8 mouse cellular contexts compared by ENCODE assay signal in genomic region chr2:13579991-13580390, GRCm38 (mm10). TPM values are rescaled to one million over a fixed set of nuclear protein-coding genes. Genes with fewer than 3 reads are reported as not detected.
DNase-seq lines count a peak whose midpoint lies in the region; ATAC-seq and TF ChIP-seq lines count a peak whose summit lies in the region.

No protein-coding gene starts in this region.

- no peaks in the 10 kb centered on the region for H3K9me3 ChIP-seq in embryonic facial prominence, embryonic 11.5 days (replicated peaks; ENCODE audit: control insufficient read depth, low read length)
- H3K9me3 ChIP-seq in embryonic facial prominence, embryonic 10.5 days = no peaks in the 10 kb centered on the region
- no peaks in the 10 kb centered on the region for H3K9me3 ChIP-seq in midbrain, embryonic 10.5 days (replicated peaks)
- H3K9me3 ChIP-seq in midbrain, embryonic 15.5 days = no peaks in the 10 kb centered on the region

- no peaks in the 10 kb centered on the region for H3K4me1 ChIP-seq in embryonic facial prominence, embryonic 11.5 days (ENCODE audit: control insufficient read depth, insufficient read depth, low read length)
- H3K4me1 ChIP-seq in embryonic facial prominence, embryonic 10.5 days = peaks cover 13% of the 10 kb centered on the region
- peaks cover 36% of the 10 kb centered on the region for H3K4me1 ChIP-seq in midbrain, embryonic 10.5 days
- H3K4me1 ChIP-seq in midbrain, embryonic 15.5 days = peaks cover 15% of the 10 kb centered on the region
- no peaks in the 10 kb centered on the region for H3K4me1 ChIP-seq in embryonic fibroblast, embryonic 13.5 days (ENCODE audit: control insufficient read depth, insufficient read depth, low read length)

- H3K27ac ChIP-seq in embryonic facial prominence, embryonic 11.5 days (replicated peaks; ENCODE audit: low read depth, low read length) = no peak overlapping the region
- no peak overlapping the region for H3K27ac ChIP-seq in embryonic facial prominence, embryonic 10.5 days (replicated peaks)
- H3K27ac ChIP-seq in midbrain, embryonic 10.5 days (replicated peaks) = no peak overlapping the region
- H3K27ac ChIP-seq in midbrain, embryonic 15.5 days = no peak overlapping the region
- no peak overlapping the region for H3K27ac ChIP-seq in embryonic fibroblast, embryonic 13.5 days (ENCODE audit: insufficient read depth, low read length)

- ATAC-seq in embryonic facial prominence, embryonic 11.5 days (replicated peaks; ENCODE audit: insufficient number of reproducible peaks, low FRiP score, low TSS enrichment, low read depth) = no peak
- ATAC-seq in midbrain, embryonic 15.5 days (replicated peaks) = no peak

- TF ChIP-seq CTCF in embryonic fibroblast, embryonic 13.5 days (IDR thresholded peaks at IDR 0.05; ENCODE audit: borderline replicate concordance, insufficient read depth, low read length) = peak; percentile 65; the same call in 1 of the 2 replicates

- H3K27me3 ChIP-seq in embryonic facial prominence, embryonic 11.5 days (ENCODE audit: control insufficient read depth, insufficient read depth, low read length) = no peaks in the 10 kb centered on the region
- 0 out of 2 replicates have a peak, but pooled peaks cover 5% of the 10 kb centered on the region for H3K27me3 ChIP-seq in embryonic facial prominence, embryonic 10.5 days (replicated peaks; ENCODE audit: low read depth, poor library complexity, severe bottlenecking)
- no peaks in the 10 kb centered on the region for H3K27me3 ChIP-seq in midbrain, embryonic 10.5 days (ENCODE audit: low read depth, poor library complexity, severe bottlenecking)
- no peaks in the 10 kb centered on the region for H3K27me3 ChIP-seq in midbrain, embryonic 15.5 days (replicated peaks)

- no peak overlapping the region for H3K4me3 ChIP-seq in embryonic facial prominence, embryonic 11.5 days (ENCODE audit: low read depth, low read length)
- no peak overlapping the region for H3K4me3 ChIP-seq in embryonic facial prominence, embryonic 10.5 days
- H3K4me3 ChIP-seq in midbrain, embryonic 10.5 days = no peak overlapping the region
- H3K4me3 ChIP-seq in midbrain, embryonic 15.5 days = no peak overlapping the region
- peak overlapping the region; percentile 30 for H3K4me3 ChIP-seq in embryonic fibroblast, embryonic 13.5 days (ENCODE audit: insufficient read depth, low read length)

- peak; percentile 8 for DNase-seq in embryonic facial prominence, embryonic 11.5 days (ENCODE audit: low spot score)
- DNase-seq in embryonic facial prominence, embryonic 10.5 days (ENCODE audit: low spot score) = no peak
- DNase-seq in midbrain, embryonic 10.5 days (ENCODE audit: low spot score) = peak; percentile 40
- peak; percentile 28 for DNase-seq in thymus, postnatal 0 days (ENCODE audit: low spot score)
- no peak for DNase-seq in left cerebral cortex, adult 11 months (ENCODE audit: low spot score)
- no peak for DNase-seq in right cerebral cortex, postnatal 10 days (ENCODE audit: low spot score in 2 of 2)

- no peak overlapping the region for H3K4me2 ChIP-seq in embryonic facial prominence, embryonic 11.5 days (ENCODE audit: low read depth, low read length)
- no peak overlapping the region for H3K4me2 ChIP-seq in midbrain, embryonic 15.5 days

- H3K9ac ChIP-seq in embryonic facial prominence, embryonic 11.5 days (replicated peaks; ENCODE audit: low read length) = no peak overlapping the region
- H3K9ac ChIP-seq in midbrain, embryonic 15.5 days = no peak overlapping the region

- peaks cover 3% of the 10 kb centered on the region for H3K36me3 ChIP-seq in embryonic facial prominence, embryonic 11.5 days (replicated peaks; ENCODE audit: control insufficient read depth, insufficient read depth, low read depth, low read length)
- peaks cover 69% of the 10 kb centered on the region for H3K36me3 ChIP-seq in embryonic facial prominence, embryonic 10.5 days (replicated peaks)
- H3K36me3 ChIP-seq in midbrain, embryonic 10.5 days = peaks cover 81% of the 10 kb centered on the region
- 0 out of 2 replicates have a peak, but pooled peaks cover 5% of the 10 kb centered on the region for H3K36me3 ChIP-seq in midbrain, embryonic 15.5 days (replicated peaks)

- TF ChIP-seq POLR2A in embryonic fibroblast, embryonic 13.5 days (IDR thresholded peaks at IDR 0.05; ENCODE audit: low read depth, low read length) = peak; percentile 39; the same call in 1 of the 2 replicates

- 63% methylated on average over 11 of the region's 11 CpGs for WGBS in embryonic facial prominence, embryonic 11.5 days
- WGBS in embryonic facial prominence, embryonic 10.5 days = 67% methylated on average over 11 of the region's 11 CpGs
- WGBS in midbrain, embryonic 10.5 days = 67% methylated on average over 11 of the region's 11 CpGs
- WGBS in midbrain, embryonic 15.5 days = 54% methylated on average over 11 of the region's 11 CpGs

RNA-seq across cellular contexts. Expression of gene Vim, which starts 6.3 kb away (rescaled TPM):
- polyA plus RNA-seq in embryonic facial prominence, embryonic 11.5 days (2014; fragmentation: Nextera tagmentation; extraction: Ambion mirVana) = 682 and 719 TPM in 2 replicates
- polyA plus RNA-seq in embryonic facial prominence, embryonic 10.5 days (2016; fragmentation: Nextera tagmentation; extraction: Ambion mirVana) = 433 and 466 TPM in 2 replicates
- 1,116 and 1,227 TPM in 2 replicates for polyA plus RNA-seq in midbrain, embryonic 10.5 days (2016; fragmentation: Nextera tagmentation; extraction: Ambion mirVana)
- polyA plus RNA-seq in midbrain, embryonic 15.5 days (2015; fragmentation: Nextera tagmentation; extraction: Ambion mirVana) = 395 and 414 TPM in 2 replicates
- 3,430 and 4,672 TPM in 2 replicates for polyA plus RNA-seq in embryonic fibroblast, embryonic 13.5 days (2011; ENCODE audit: insufficient read length, low read depth, missing spikeins)
- polyA plus RNA-seq in thymus, postnatal 0 days (2015; fragmentation: Nextera tagmentation; extraction: Ambion mirVana) = 227 and 232 TPM in 2 replicates

RNA-seq across cellular contexts. Expression of gene Trdmt1, which starts 35.5 kb away (rescaled TPM):
- 8.7 and 8.8 TPM in 2 replicates for polyA plus RNA-seq in embryonic facial prominence, embryonic 11.5 days (2014; fragmentation: Nextera tagmentation; extraction: Ambion mirVana)
- 7.5 TPM in 2 replicates for polyA plus RNA-seq in embryonic facial prominence, embryonic 10.5 days (2016; fragmentation: Nextera tagmentation; extraction: Ambion mirVana)
- 9.3 and 9.5 TPM in 2 replicates for polyA plus RNA-seq in midbrain, embryonic 10.5 days (2016; fragmentation: Nextera tagmentation; extraction: Ambion mirVana)
- polyA plus RNA-seq in midbrain, embryonic 15.5 days (2015; fragmentation: Nextera tagmentation; extraction: Ambion mirVana) = 6.3 and 8.0 TPM in 2 replicates
- polyA plus RNA-seq in embryonic fibroblast, embryonic 13.5 days (2011; ENCODE audit: insufficient read length, low read depth, missing spikeins) = 7.9 and 14.3 TPM in 2 replicates
- polyA plus RNA-seq in thymus, postnatal 0 days (2015; fragmentation: Nextera tagmentation; extraction: Ambion mirVana) = 16.5 and 17.2 TPM in 2 replicates

Comparison
In these comparisons a context has a peak if more than half of its experiments do, and no peak if none do; other contexts are left out.
1. DNase-seq: peak in embryonic facial prominence, embryonic 11.5 days (single experiment), midbrain, embryonic 10.5 days (single experiment) and thymus, postnatal 0 days (single experiment); none in embryonic facial prominence, embryonic 10.5 days (single experiment), left cerebral cortex, adult 11 months (single experiment) and right cerebral cortex, postnatal 10 days (0 of 2).